Mouse (Mus musculus): Measurements from ENCODE around the gene Mllt11. TPM values are rescaled to one million over a fixed set of nuclear protein-coding genes. Genes with fewer than 3 reads are reported as not detected.
A peak's percentile ranks its signal among the peaks of the same experiment; 100 is the strongest.
"Not testable (repeated sequence)": the region's sequence is repeated elsewhere in the genome, so short reads cannot be mapped to it uniquely, and the experiment has no call there.

Gene Mllt11
- polyA plus RNA-seq, 1 experiment from 2014 or later = 21.0 TPM

DNA sequence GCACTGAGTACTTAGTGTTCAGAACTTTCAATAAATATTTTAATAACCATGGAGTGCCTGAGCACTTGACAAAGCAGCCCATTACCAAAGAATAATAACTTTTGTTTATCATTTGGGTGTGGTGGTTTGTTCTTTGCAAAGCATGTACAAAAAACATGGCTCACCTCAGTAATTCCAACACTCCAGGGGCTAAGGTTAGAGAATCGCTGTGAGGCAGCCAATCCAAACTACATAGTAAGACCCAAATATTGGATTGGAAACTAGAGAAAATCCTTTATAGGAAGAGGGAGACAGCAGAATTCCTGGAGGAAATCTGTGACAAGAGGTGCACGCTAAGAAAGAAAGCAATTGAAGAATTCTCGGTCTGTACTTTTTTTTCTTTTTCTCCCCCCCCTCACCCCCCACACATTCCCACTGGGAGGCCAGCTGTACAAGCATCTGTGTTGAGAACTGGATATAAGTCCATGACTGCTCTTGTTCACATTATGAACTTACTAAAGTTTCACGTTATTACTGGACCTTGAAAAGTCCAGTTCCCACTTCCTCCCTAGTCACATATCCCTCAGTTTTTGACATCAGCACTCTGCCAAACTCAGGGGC lies 15.2 kb downstream of the Mllt11 start:
- Histone ChIP-seq H3K27ac (ENCODE audit: low read depth, low read length) (peak overlapping the region; percentile 97), H3K36me3 (ENCODE audit: control insufficient read depth, insufficient read depth, low read length) (peaks cover 7% of the 10 kb centered on the region; the same call in 1 of the 2 replicates), H3K4me3 (ENCODE audit: low read depth, low read length) (peak overlapping the region; percentile 64), H3K9me3 (replicated peaks; ENCODE audit: control insufficient read depth, low read length) (no peaks in the 10 kb centered on the region), H3K4me2 (peak overlapping the region; percentile 70), H3K27me3 (ENCODE audit: control insufficient read depth, insufficient read depth, low read length) (no peaks in the 10 kb centered on the region), H3K9ac (ENCODE audit: low read depth, low read length) (peak overlapping the region; percentile 86), H3K4me1 (ENCODE audit: control insufficient read depth, insufficient read depth, low read length) (no peaks in the 10 kb centered on the region)
- 22% methylated on average over 4 of the region's 4 CpGs for WGBS (ENCODE audit: insufficient replicate concordance)
- no peak; the same call in 1 of the 2 replicates for ATAC-seq (replicated peaks; ENCODE audit: insufficient number of reproducible peaks, low FRiP score, low TSS enrichment)

DNA sequence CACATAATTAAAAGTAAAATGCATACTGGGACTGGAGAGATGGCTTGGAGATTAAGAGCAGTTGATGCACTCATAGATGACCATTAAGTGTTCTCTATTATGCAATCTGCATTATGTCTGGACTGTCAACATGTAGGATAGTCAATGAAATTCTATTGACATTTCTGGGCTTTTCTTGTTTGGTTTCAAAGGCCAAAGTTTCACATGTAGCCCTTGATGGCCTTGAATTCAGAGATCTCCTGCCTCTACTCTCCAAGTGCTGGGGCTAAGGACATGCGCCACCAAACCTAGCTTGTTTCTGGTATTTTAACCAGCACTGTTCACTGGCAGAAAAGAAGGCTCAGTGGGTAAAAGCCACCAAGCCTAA lies 18.4 kb downstream of the Mllt11 start:
- no peak overlapping the region for H3K9ac ChIP-seq (ENCODE audit: low read depth, low read length)
- peaks cover 7% of the 10 kb centered on the region; the same call in 1 of the 2 replicates for H3K36me3 ChIP-seq (ENCODE audit: control insufficient read depth, insufficient read depth, low read length)
- ATAC-seq (replicated peaks; ENCODE audit: insufficient number of reproducible peaks, low FRiP score, low TSS enrichment) = no peak
- no peaks in the 10 kb centered on the region for H3K27me3 ChIP-seq (ENCODE audit: control insufficient read depth, insufficient read depth, low read length)
- H3K4me3 ChIP-seq (ENCODE audit: low read depth, low read length) = no peak overlapping the region
- no peak overlapping the region for H3K27ac ChIP-seq (ENCODE audit: low read depth, low read length)
- WGBS (ENCODE audit: insufficient replicate concordance) = 96% methylated on average over 1 of the region's 1 CpGs
- H3K4me1 ChIP-seq (ENCODE audit: control insufficient read depth, insufficient read depth, low read length) = no peaks in the 10 kb centered on the region
- H3K9me3 ChIP-seq (replicated peaks; ENCODE audit: control insufficient read depth, low read length) = no peaks in the 10 kb centered on the region
- no peak overlapping the region for H3K4me2 ChIP-seq

DNA sequence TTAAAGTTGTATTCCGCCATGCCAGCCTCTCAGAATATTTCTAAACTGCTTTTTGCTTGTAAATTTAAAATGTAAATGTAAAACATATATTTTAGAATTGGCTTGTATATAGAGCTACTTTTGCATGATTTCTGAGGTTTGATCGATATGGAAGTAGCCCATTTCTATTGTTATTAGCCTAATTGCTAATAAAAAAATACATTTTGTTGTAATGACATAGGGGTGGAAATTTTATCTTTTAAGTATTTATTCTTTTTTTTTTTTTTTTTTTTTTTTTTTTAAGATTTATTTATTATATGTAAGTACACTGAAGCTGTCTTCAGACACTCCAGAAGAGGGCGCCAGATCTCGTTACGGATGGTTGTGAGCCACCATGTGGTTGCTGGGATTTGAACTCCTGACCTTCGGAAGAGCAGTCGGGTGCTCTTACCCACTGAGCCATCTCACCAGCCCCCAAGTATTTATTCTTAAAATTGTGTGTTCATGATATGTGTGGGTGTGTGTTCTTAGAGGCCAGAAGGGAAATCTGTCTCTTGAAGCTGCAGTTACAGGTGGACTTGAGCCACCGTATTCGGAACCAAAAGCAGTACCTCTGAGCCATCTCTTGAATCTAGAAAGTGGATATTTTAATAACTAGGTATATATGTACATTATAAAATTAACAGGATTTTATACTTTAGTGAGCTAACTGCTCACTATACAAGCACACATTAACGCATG lies 18.9 kb downstream of the Mllt11 start:
- not testable (repeated sequence) for H3K4me3 ChIP-seq (ENCODE audit: low read depth, low read length); ATAC-seq (replicated peaks; ENCODE audit: insufficient number of reproducible peaks, low FRiP score, low TSS enrichment); H3K27me3 ChIP-seq (ENCODE audit: control insufficient read depth, insufficient read depth, low read length); H3K9me3 ChIP-seq (replicated peaks; ENCODE audit: control insufficient read depth, low read length); H3K27ac ChIP-seq (ENCODE audit: low read depth, low read length); H3K9ac ChIP-seq (ENCODE audit: low read depth, low read length); H3K4me2 ChIP-seq; H3K4me1 ChIP-seq (ENCODE audit: control insufficient read depth, insufficient read depth, low read length); H3K36me3 ChIP-seq (ENCODE audit: control insufficient read depth, insufficient read depth, low read length)
- 86% methylated on average over 8 of the region's 10 CpGs for WGBS (ENCODE audit: insufficient replicate concordance)

DNA sequence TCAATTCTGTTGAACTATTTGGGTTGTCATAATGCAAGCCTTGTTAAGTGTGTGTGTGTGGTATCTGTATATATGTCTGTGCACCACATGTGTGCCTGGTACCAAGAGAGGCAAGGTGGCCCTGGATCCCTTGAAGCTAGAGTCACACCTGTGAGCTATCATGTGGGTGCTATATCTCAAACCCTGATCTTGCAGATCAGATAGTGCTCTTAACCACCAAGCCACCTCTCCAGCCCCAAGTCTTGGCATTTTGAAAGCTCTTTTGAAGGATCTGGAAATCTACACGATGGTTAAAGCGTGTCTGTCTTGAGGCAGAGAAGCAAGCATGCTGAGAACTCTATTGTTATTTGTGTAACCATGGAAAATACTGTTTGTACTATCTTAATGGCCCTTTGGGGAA lies 21.4 kb downstream of the Mllt11 start:
- no peak for ATAC-seq (replicated peaks; ENCODE audit: insufficient number of reproducible peaks, low FRiP score, low TSS enrichment)
- H3K36me3 ChIP-seq (ENCODE audit: control insufficient read depth, insufficient read depth, low read length) = peaks cover 22% of the 10 kb centered on the region

DNA sequence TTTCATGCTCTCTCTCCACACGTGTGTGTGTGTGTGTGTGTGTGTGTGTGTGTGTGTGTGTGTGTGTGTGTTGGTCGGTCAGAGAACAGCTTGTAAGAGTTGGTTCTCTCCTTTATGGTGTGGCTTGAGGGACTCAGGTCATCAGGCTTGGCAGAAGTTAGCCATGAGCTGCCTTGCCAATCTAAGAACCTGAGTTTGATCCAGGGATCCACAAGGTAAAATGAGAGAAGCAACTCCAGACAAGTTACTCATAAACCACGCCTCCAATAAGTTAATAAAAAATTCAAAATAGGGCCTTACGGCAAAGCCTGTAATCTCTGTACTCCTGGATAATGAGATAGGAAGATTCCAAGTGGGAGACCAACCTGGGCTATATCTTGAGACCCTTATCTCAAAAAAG lies 23.7 kb downstream of the Mllt11 start:
- Histone ChIP-seq H3K4me3 (ENCODE audit: low read depth, low read length) (no peak overlapping the region), H3K27me3 (ENCODE audit: control insufficient read depth, insufficient read depth, low read length) (no peaks in the 10 kb centered on the region), H3K9me3 (replicated peaks; ENCODE audit: control insufficient read depth, low read length) (no peaks in the 10 kb centered on the region), H3K27ac (ENCODE audit: low read depth, low read length) (no peak overlapping the region), H3K36me3 (ENCODE audit: control insufficient read depth, insufficient read depth, low read length) (peaks cover 22% of the 10 kb centered on the region), H3K4me2 (no peak overlapping the region), H3K4me1 (ENCODE audit: control insufficient read depth, insufficient read depth, low read length) (no peaks in the 10 kb centered on the region), H3K9ac (ENCODE audit: low read depth, low read length) (no peak overlapping the region)
- no peak for ATAC-seq (replicated peaks; ENCODE audit: insufficient number of reproducible peaks, low FRiP score, low TSS enrichment)
- WGBS (ENCODE audit: insufficient replicate concordance) = 88% methylated on average over 4 of the region's 4 CpGs

More for the DNA sequence above, 21.4 kb downstream of the Mllt11 start:
- no peak overlapping the region for H3K9ac ChIP-seq (ENCODE audit: low read depth, low read length)
- no peaks in the 10 kb centered on the region for H3K27me3 ChIP-seq (ENCODE audit: control insufficient read depth, insufficient read depth, low read length)
- 91% methylated on average over 2 of the region's 2 CpGs for WGBS (ENCODE audit: insufficient replicate concordance)
- H3K9me3 ChIP-seq (replicated peaks; ENCODE audit: control insufficient read depth, low read length) = no peaks in the 10 kb centered on the region
- H3K4me1 ChIP-seq (ENCODE audit: control insufficient read depth, insufficient read depth, low read length) = no peaks in the 10 kb centered on the region
- no peak overlapping the region for H3K4me3 ChIP-seq (ENCODE audit: low read depth, low read length)
- H3K27ac ChIP-seq (ENCODE audit: low read depth, low read length) = no peak overlapping the region
- no peak overlapping the region for H3K4me2 ChIP-seq

DNA sequence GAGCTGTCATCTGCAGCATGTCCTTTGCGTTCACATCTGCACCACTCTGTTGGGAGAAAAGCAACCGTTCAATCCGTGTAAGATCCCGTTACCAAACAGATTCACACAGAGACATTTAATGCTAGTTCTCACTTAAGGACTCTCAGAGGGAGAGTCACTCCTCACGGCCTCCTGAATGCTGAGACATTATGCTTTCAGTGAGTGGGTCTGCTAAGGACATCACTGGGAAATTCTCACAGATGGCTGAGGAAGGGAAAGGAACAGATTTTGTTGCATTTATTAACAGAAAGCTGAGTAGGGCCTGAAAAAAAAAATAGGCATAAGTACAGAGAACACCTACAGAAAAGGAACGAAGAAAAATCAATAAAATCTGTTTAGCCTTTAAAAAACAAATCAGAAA lies 28.1 kb downstream of the Mllt11 start:
- H3K9ac ChIP-seq (ENCODE audit: low read depth, low read length) = no peak overlapping the region
- WGBS (ENCODE audit: insufficient replicate concordance) = 84% methylated on average over 6 of the region's 6 CpGs
- ATAC-seq (replicated peaks; ENCODE audit: insufficient number of reproducible peaks, low FRiP score, low TSS enrichment) = no peak

DNA sequence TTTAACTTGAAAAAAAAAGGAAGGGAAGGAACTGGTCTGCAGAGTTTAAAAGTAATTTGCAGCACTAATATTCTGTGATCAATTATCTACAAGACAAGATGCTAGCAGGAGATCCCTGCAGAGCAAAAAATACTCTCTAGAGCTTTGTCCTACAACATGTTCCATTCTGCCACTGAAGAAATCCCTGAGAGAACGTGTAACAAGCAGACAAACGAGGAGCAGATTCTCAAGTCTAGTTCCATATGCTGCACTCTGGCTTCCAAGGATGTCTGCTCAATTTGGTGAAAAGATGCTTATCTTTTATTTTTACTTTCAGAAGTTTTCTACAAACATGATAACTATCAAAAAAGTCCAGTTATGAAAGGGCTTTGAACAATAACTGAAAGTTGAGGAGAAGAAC lies 31.4 kb downstream of the Mllt11 start:
- Histone ChIP-seq H3K4me2 (no peak overlapping the region), H3K9ac (ENCODE audit: low read depth, low read length) (no peak overlapping the region), H3K27ac (ENCODE audit: low read depth, low read length) (no peak overlapping the region), H3K4me3 (ENCODE audit: low read depth, low read length) (no peak overlapping the region), H3K36me3 (ENCODE audit: control insufficient read depth, insufficient read depth, low read length) (peaks cover 29% of the 10 kb centered on the region), H3K4me1 (ENCODE audit: control insufficient read depth, insufficient read depth, low read length) (no peaks in the 10 kb centered on the region), H3K9me3 (replicated peaks; ENCODE audit: control insufficient read depth, low read length) (no peaks in the 10 kb centered on the region), H3K27me3 (ENCODE audit: control insufficient read depth, insufficient read depth, low read length) (no peaks in the 10 kb centered on the region)
- 88% methylated on average over 2 of the region's 2 CpGs for WGBS (ENCODE audit: insufficient replicate concordance)
- no peak for ATAC-seq (replicated peaks; ENCODE audit: insufficient number of reproducible peaks, low FRiP score, low TSS enrichment)

More for the DNA sequence above, 28.1 kb downstream of the Mllt11 start:
- Histone ChIP-seq H3K4me3 (ENCODE audit: low read depth, low read length) (no peak overlapping the region), H3K4me2 (no peak overlapping the region), H3K27me3 (ENCODE audit: control insufficient read depth, insufficient read depth, low read length) (no peaks in the 10 kb centered on the region), H3K4me1 (ENCODE audit: control insufficient read depth, insufficient read depth, low read length) (no peaks in the 10 kb centered on the region), H3K27ac (ENCODE audit: low read depth, low read length) (no peak overlapping the region), H3K36me3 (ENCODE audit: control insufficient read depth, insufficient read depth, low read length) (peaks cover 42% of the 10 kb centered on the region), H3K9me3 (replicated peaks; ENCODE audit: control insufficient read depth, low read length) (no peaks in the 10 kb centered on the region)

DNA sequence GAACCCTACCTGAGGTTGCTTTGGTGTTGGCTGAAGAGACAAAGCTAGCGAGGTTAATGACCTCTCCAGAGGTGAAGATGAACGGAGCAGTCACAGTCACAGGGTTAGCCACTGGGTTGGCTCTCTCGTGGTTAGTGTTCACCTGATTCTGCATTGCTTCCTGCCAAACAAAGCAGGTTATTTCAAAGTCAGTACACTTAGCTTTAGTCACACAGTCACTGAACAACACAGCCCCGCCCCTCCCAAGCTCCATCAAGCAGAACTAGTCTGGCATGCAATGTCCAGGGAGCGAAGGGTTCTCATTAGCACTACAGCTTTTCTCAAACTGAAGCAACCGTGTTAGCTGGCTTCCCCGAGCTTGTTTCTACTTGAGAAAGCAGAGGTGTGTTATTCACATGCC lies 31.8 kb downstream of the Mllt11 start:
- 89% methylated on average over 7 of the region's 7 CpGs for WGBS (ENCODE audit: insufficient replicate concordance)
- H3K4me3 ChIP-seq (ENCODE audit: low read depth, low read length) = no peak overlapping the region
- peaks cover 29% of the 10 kb centered on the region for H3K36me3 ChIP-seq (ENCODE audit: control insufficient read depth, insufficient read depth, low read length)
- no peak for ATAC-seq (replicated peaks; ENCODE audit: insufficient number of reproducible peaks, low FRiP score, low TSS enrichment)
- H3K4me2 ChIP-seq = no peak overlapping the region
- no peaks in the 10 kb centered on the region for H3K9me3 ChIP-seq (replicated peaks; ENCODE audit: control insufficient read depth, low read length)
- H3K27ac ChIP-seq (ENCODE audit: low read depth, low read length) = no peak overlapping the region
- no peak overlapping the region for H3K9ac ChIP-seq (ENCODE audit: low read depth, low read length)
- no peaks in the 10 kb centered on the region for H3K27me3 ChIP-seq (ENCODE audit: control insufficient read depth, insufficient read depth, low read length)
- H3K4me1 ChIP-seq (ENCODE audit: control insufficient read depth, insufficient read depth, low read length) = no peaks in the 10 kb centered on the region

DNA sequence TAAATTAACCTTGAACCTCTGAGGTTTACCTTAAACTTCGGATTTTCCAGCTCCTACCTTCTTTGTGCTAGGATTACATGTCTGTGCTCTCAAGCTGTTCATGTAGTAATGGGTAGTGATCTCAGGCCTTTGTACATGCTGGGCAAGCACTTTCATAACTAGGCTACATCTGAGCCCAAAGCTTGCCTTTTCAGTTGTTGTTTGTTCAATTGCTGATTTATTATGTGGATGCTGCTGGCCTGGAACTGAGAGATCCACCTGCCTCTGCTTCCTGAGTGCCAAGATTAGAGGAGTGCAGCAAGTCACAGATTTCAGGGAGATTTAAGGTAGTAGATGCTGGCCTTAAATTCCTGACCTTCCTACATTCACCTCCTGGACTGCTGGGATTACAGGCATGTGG lies 32.9 kb downstream of the Mllt11 start:
- no peak overlapping the region for H3K9ac ChIP-seq (ENCODE audit: low read depth, low read length)
- peaks cover 29% of the 10 kb centered on the region for H3K36me3 ChIP-seq (ENCODE audit: control insufficient read depth, insufficient read depth, low read length)
- ATAC-seq (replicated peaks; ENCODE audit: insufficient number of reproducible peaks, low FRiP score, low TSS enrichment) = no peak
- no peak overlapping the region for H3K27ac ChIP-seq (ENCODE audit: low read depth, low read length)
- 75% methylated on average over 1 of the region's 1 CpGs for WGBS (ENCODE audit: insufficient replicate concordance)
- H3K9me3 ChIP-seq (replicated peaks; ENCODE audit: control insufficient read depth, low read length) = no peaks in the 10 kb centered on the region
- H3K4me2 ChIP-seq = no peak overlapping the region
- no peaks in the 10 kb centered on the region for H3K4me1 ChIP-seq (ENCODE audit: control insufficient read depth, insufficient read depth, low read length)
- H3K4me3 ChIP-seq (ENCODE audit: low read depth, low read length) = no peak overlapping the region
- no peaks in the 10 kb centered on the region for H3K27me3 ChIP-seq (ENCODE audit: control insufficient read depth, insufficient read depth, low read length)

Data from heart, embryonic 11.5 days (tissue).